Mouse (Mus musculus) forebrain, embryonic 15.5 days (tissue): ENCODE data around the gene Wrnip1. TPM values are rescaled to one million over a fixed set of nuclear protein-coding genes. Genes with fewer than 3 reads are reported as not detected.

Experiments
- ATAC-seq: fragments of 200-750 bp; cut with Nextera tagmentation; replicated peaks from 2 replicates; pipeline ENCODE4 v1.8.0; 2017; ENCODE audit warnings: mild to moderate bottlenecking, moderate TSS enrichment, moderate library complexity
- H3K27ac ChIP-seq: fragments of 300-500 bp; sonication (generic); replicated peaks from 2 replicates; pipeline ENCODE4 v1.5.1; 2015; ENCODE audit warnings: mild to moderate bottlenecking, inconsistent platforms
- H3K27me3 ChIP-seq: fragments of 300-500 bp; sonication (generic); 2 replicates; pipeline ENCODE4 v1.6.1; 2015; ENCODE audit warnings: inconsistent platforms
- H3K36me3 ChIP-seq: fragments of 300-500 bp; sonication (generic); 2 replicates; pipeline ENCODE4 v1.6.1; 2015; ENCODE audit warnings: mild to moderate bottlenecking, inconsistent platforms
- H3K4me1 ChIP-seq: fragments of 300-500 bp; sonication (generic); 2 replicates; pipeline ENCODE4 v1.6.1; 2015; ENCODE audit warnings: inconsistent platforms
- H3K4me2 ChIP-seq: fragments of 300-500 bp; sonication (generic); replicated peaks from 2 replicates; pipeline ENCODE4 v1.6.1; 2015; ENCODE audit warnings: mild to moderate bottlenecking, inconsistent platforms
- H3K4me3 ChIP-seq: fragments of 300-500 bp; sonication (generic); 2 replicates; pipeline ENCODE4 v1.5.1; 2015; ENCODE audit warnings: mild to moderate bottlenecking, inconsistent platforms
- H3K9ac ChIP-seq: fragments of 300-500 bp; sonication (generic); replicated peaks from 2 replicates; pipeline ENCODE4 v1.6.1; 2015; ENCODE audit warnings: mild to moderate bottlenecking, inconsistent platforms
- H3K9me3 ChIP-seq: fragments of 300-500 bp; sonication (generic); 2 replicates; pipeline ENCODE4 v1.6.1; 2016; ENCODE audit warnings: inconsistent platforms
- WGBS: fragments of 180-500 bp; shearing (Covaris S2); methylation state at CpG from one replicate; pipeline ENCODE4 v1.1.7; 2015; ENCODE audit warnings: mixed read lengths; 5-methylcytosine and 5-hydroxymethylcytosine counted together
- polyA plus RNA-seq: library from polyadenylated mRNA; unstranded; fragments of >200 nt; fragmentation: Nextera tagmentation; extraction: Ambion mirVana; gene quantifications from 2 replicates; pipeline ENCODE4 v1.2.1, GENCODE M21; 2015

Wrnip1 gene
- 37.6 and 39.3 TPM in 2 replicates for polyA plus RNA-seq

DNA sequence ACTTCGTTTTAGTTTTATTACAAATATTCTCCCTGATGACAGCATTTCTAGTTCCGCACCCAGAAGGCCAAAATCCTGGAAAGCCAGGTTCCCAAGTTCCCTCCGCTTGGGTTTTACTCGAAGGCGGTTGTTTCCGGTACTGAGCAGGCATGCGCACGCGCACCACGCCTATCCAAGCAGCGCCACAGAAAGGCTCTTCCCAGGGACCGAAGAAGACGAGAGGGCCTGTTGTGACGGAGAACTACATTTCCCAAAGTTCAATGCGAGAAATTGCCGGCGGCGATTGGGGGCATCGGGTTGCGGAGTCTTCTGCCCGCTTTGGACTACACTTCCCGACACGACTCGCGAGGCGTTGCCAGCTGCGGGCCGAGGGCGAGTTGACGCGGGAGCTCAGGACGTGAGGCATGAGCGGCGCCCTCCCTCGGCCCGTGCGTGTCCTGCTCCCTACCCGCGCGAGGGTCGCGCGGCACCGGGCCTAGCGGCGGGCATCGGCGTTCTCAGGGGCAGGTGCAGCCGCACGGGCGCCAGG lies at the start of gene Wrnip1:
Wrnip1 (plus strand) TSS at position 346 of the 529 bp plus-strand sequence.
- H3K9ac ChIP-seq = peak within 1 kb of the TSS; percentile 74
- peak within 1 kb of the TSS; percentile 64 for H3K4me3 ChIP-seq
- H3K9me3 ChIP-seq = no peaks in the 10 kb centered on the region
- H3K36me3 ChIP-seq = peaks cover 8% of the 10 kb centered on the region
- peak within 1 kb of the TSS; percentile 81 for H3K27ac ChIP-seq
- peak within 1 kb of the TSS; percentile 73 for H3K4me2 ChIP-seq
- H3K27me3 ChIP-seq = no peaks in the 10 kb centered on the region
- H3K4me1 ChIP-seq = peaks cover 32% of the 10 kb centered on the region
- WGBS = under 1% methylated on average over 51 of the region's 51 CpGs
- ATAC-seq = peak; percentile 98

DNA sequence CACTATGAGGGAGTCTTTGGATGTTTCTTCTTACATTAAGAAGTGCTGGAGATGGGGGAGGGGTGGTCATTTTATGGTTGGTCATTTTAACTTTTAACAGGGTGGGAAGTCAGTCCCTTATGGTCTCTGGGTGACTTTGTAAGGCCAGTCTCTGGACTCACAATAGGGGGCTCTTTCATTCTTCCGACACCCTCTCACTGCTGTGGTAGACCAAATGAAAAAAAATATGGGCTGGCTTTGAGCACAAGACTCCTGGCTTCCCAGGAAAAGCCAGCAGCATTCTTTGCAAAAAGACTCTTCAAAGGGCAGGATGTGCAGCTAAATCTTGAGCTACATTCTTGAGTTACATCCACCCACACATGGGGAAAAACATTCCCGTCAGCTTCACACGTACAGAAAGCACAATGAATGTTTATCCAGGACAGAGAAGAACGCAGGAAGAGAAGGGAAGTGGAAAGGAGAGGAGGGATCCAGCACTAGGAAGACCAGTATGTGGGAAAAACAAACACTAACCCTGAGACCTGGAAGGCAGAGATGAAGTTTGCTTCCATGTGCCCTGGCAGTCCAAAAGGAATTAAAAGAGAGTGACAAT lies 49.7 kb upstream of the Wrnip1 start:
- Histone ChIP-seq H3K4me3 (no peak overlapping the region), H3K27me3 (no peaks in the 10 kb centered on the region), H3K9ac (no peak overlapping the region), H3K4me2 (no peak overlapping the region), H3K9me3 (no peaks in the 10 kb centered on the region), H3K4me1 (no peaks in the 10 kb centered on the region), H3K36me3 (no peaks in the 10 kb centered on the region), H3K27ac (no peak overlapping the region)
- ATAC-seq = no peak
- WGBS = 65% methylated on average over 4 of the region's 4 CpGs

DNA sequence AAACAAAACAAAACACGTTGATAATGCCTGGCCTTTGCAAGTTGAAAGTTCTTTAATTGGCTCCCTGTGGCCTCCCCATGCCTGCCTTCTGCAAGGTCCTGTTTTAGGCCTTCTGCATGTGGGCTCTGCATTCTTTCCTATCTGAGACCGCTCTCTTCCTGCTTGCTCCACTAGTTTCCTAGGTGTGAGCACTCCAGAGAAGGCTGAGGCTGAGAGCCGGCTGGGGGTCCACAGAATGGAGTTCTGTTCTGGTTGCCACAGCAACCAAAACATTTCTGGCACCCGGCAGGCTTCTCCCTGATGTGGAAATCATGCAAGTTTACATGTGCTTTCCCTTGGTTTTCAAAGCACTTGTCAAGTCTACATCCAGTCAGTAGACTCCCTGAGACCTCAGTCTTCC lies 42.8 kb upstream of the Wrnip1 start:
- no peak overlapping the region; the same call in 1 of the 2 replicates for H3K27ac ChIP-seq
- WGBS = 1% methylated on average over 4 of the region's 4 CpGs
- ATAC-seq = peak; percentile 66; the same call in 1 of the 2 replicates

DNA sequence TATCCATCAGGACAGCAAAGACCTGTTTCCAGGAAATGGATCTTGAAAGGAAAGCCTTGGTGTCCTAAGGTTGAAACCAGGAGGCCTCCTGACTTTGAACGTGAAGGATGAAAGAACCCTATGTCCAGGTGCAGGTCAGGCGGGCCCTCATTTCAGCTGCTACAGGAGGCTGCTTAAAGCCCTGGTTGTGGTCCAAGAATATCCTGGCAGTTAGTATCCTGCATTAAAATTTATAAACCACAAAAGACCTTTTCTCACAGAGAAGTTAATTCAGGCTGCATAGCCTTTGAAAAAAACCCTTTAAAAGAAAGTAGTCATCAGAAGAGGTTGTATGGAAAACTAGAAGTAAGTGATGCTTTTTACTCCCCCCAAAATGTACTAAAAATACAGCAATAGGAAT lies 41.0 kb upstream of the Wrnip1 start:
- Histone ChIP-seq H3K27ac (no peak overlapping the region), H3K9me3 (no peaks in the 10 kb centered on the region), H3K36me3 (no peaks in the 10 kb centered on the region), H3K9ac (no peak overlapping the region), H3K4me1 (peaks cover 6% of the 10 kb centered on the region), H3K4me3 (no peak overlapping the region), H3K27me3 (no peaks in the 10 kb centered on the region), H3K4me2 (no peak overlapping the region)
- WGBS = 81% methylated on average over 2 of the region's 2 CpGs
- no peak for ATAC-seq

More for the DNA sequence above, 42.8 kb upstream of the Wrnip1 start:
- H3K4me2 ChIP-seq = no peak overlapping the region
- no peaks in the 10 kb centered on the region for H3K9me3 ChIP-seq
- H3K36me3 ChIP-seq = no peaks in the 10 kb centered on the region
- no peak overlapping the region for H3K4me3 ChIP-seq
- H3K4me1 ChIP-seq = peaks cover 6% of the 10 kb centered on the region
- no peaks in the 10 kb centered on the region for H3K27me3 ChIP-seq
- no peak overlapping the region for H3K9ac ChIP-seq

DNA sequence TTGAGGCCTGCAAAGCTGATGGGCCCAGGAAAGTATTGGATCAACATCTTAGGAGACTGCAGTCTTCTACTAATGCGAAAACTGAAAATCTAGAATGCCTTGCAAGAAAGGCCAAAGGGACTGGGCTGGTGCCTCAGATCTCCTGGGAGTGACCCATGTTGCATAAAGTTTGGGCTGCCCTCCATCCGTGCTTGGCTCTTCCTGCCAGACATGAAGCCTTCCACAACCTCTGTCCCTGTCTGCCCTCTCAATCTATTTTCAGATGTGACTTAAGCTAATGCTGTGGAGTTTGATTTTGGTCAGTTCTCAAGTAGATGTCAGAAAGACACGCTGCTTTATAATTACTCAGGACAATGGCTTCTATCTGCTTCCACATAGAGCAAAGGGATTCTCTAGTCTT lies 38.7 kb upstream of the Wrnip1 start:
- H3K4me2 ChIP-seq = no peak overlapping the region
- no peak overlapping the region for H3K4me3 ChIP-seq
- H3K36me3 ChIP-seq = no peaks in the 10 kb centered on the region
- H3K9me3 ChIP-seq = no peaks in the 10 kb centered on the region
- peaks cover 6% of the 10 kb centered on the region for H3K4me1 ChIP-seq
- H3K27me3 ChIP-seq = no peaks in the 10 kb centered on the region
- ATAC-seq = no peak
- H3K9ac ChIP-seq = no peak overlapping the region
- no peak overlapping the region for H3K27ac ChIP-seq
- 82% methylated on average over 3 of the region's 3 CpGs for WGBS

DNA sequence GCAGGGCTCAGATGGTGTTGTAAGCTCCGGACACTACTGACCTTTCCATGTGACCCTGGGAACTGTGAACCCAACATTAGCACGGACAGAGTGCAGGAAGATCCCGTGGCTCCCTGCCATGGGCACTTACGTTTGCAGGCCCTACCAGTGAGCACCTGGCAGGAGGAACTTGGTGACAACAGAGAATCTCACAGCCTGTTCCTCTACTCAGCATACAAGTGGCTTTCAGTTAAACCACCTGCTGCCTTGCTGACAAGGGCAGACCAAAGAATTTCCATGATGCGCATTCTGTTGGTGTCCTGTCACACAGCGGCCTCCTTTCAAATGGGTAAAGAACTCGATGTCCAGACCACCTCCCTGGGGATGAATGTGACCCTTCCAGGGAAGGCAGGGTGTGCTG lies 37.4 kb upstream of the Wrnip1 start:
- Histone ChIP-seq H3K4me3 (no peak overlapping the region), H3K4me2 (no peak overlapping the region), H3K27me3 (no peaks in the 10 kb centered on the region), H3K9ac (no peak overlapping the region), H3K36me3 (no peaks in the 10 kb centered on the region), H3K4me1 (no peaks in the 10 kb centered on the region), H3K27ac (no peak overlapping the region), H3K9me3 (no peaks in the 10 kb centered on the region)
- ATAC-seq = no peak
- 47% methylated on average over 7 of the region's 7 CpGs for WGBS

DNA sequence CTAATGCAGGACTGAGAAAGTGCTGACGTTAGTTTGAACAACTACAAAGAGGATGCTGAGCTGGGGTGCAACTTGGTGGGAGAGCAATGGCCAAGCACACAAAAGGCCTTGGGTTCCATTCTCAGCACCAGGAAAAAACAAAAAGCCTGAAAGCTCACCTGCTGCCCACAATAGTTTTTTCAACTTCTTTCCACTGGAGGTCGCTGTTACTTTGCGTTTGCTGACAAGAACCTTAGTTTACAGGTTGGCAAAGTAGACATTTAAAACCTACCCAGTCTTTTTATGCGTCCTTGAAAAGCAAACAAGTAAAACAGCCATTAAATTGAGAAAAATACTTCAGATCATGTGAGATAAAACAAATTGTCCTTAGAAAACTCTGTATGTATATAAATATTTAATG lies 33.7 kb upstream of the Wrnip1 start:
- no peaks in the 10 kb centered on the region for H3K4me1 ChIP-seq
- 14% methylated on average over 4 of the region's 4 CpGs for WGBS
- H3K27me3 ChIP-seq = no peaks in the 10 kb centered on the region
- H3K36me3 ChIP-seq = no peaks in the 10 kb centered on the region
- H3K4me2 ChIP-seq = no peak overlapping the region
- H3K9me3 ChIP-seq = no peaks in the 10 kb centered on the region
- no peak for ATAC-seq
- H3K27ac ChIP-seq = no peak overlapping the region
- no peak overlapping the region for H3K9ac ChIP-seq
- no peak overlapping the region for H3K4me3 ChIP-seq

DNA sequence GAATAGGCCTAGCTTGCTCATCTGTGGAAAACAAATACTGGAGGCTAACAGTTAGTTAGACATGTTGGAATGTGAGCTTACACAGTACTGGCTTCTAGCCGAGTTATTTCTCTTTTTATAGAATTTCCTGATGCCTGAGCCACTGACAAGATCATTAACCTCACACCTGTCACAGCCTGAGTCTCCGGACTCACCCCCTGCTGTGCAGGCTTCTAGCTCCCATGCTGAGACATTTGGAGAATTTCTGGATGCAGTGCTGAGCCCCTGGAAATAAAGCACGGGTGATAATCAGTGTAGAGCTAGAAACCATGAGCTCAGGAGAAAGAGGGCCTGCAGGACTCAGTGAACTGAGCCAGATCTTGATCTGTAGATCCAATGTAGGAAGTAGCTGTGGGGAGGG lies 31.9 kb upstream of the Wrnip1 start:
- WGBS = 18% methylated on average over 3 of the region's 3 CpGs
- Histone ChIP-seq H3K36me3 (no peaks in the 10 kb centered on the region), H3K9me3 (no peaks in the 10 kb centered on the region), H3K27me3 (no peaks in the 10 kb centered on the region), H3K4me3 (no peak overlapping the region), H3K4me1 (no peaks in the 10 kb centered on the region), H3K4me2 (no peak overlapping the region), H3K27ac (no peak overlapping the region), H3K9ac (no peak overlapping the region)
- no peak for ATAC-seq

DNA sequence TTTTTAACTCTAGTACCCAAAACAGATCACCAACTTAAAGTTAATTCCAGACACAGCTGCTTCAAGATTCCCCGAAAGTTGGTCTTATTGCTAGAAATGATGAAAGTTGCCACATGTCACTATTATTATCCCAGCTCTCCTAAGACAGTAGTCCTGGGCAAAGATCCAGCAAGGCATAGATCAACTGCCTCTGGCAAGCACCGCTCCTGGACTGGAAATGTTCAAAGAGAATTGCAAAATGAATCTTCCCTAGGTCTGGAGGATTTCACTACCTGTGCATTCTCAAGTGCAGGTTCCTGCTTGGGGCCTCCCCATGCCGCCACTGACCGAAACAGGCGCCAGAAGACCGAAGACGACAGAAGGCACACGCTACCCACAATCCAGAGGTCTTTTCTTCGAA lies 25.9 kb upstream of the Wrnip1 start:
- Histone ChIP-seq H3K27me3 (no peaks in the 10 kb centered on the region), H3K36me3 (no peaks in the 10 kb centered on the region), H3K9ac (no peak overlapping the region), H3K27ac (no peak overlapping the region), H3K4me2 (no peak overlapping the region), H3K4me1 (no peaks in the 10 kb centered on the region), H3K4me3 (no peak overlapping the region), H3K9me3 (no peaks in the 10 kb centered on the region)
- 92% methylated on average over 9 of the region's 9 CpGs for WGBS
- ATAC-seq = no peak

DNA sequence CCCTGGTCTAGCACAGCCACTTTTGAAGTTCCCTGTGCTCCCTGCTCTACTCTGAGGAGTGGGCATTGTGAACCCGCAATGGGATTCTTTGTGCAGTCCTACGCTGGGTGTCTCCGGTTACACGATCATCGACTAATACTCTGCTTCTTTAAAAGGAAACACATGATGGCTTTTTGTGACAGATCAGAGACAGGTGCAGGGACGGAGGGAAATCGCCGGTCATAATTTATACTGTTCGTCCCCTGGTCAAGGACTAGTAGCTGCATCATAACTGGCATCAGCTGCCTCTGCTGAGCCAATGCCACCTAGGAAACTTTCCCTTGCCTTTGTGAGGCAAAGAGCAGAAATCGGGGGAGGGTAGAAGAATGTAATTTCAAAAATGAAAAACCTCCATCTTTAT lies 25.5 kb upstream of the Wrnip1 start:
- H3K9me3 ChIP-seq = no peaks in the 10 kb centered on the region

DNA sequence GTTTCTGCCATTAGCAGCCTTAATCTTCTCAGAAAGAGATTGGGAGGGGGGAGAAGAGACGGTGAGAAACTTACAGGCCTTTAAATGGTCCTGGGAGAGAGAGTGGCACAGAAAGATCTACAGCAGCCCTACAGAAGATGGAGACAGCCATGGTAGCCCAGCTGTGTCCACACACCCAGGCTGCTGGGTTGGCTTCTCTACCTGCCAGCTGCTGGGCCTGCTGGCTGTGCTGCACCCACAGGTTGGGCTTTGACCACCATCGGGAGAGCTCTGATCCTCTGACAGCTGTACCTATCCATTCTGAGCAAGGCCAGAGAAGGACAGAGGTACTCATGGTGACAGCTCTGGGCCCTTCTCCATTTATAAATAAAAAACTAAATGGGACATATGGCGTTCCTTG lies 23.0 kb upstream of the Wrnip1 start:
- no peaks in the 10 kb centered on the region for H3K9me3 ChIP-seq
- WGBS = 65% methylated on average over 3 of the region's 3 CpGs
- no peak for ATAC-seq

More for the DNA sequence above, 25.5 kb upstream of the Wrnip1 start:
- H3K4me2 ChIP-seq = no peak overlapping the region
- no peak overlapping the region for H3K27ac ChIP-seq
- H3K4me1 ChIP-seq = no peaks in the 10 kb centered on the region
- ATAC-seq = no peak
- 93% methylated on average over 10 of the region's 10 CpGs for WGBS
- no peaks in the 10 kb centered on the region for H3K27me3 ChIP-seq
- no peak overlapping the region for H3K9ac ChIP-seq
- no peaks in the 10 kb centered on the region for H3K36me3 ChIP-seq
- no peak overlapping the region for H3K4me3 ChIP-seq

DNA sequence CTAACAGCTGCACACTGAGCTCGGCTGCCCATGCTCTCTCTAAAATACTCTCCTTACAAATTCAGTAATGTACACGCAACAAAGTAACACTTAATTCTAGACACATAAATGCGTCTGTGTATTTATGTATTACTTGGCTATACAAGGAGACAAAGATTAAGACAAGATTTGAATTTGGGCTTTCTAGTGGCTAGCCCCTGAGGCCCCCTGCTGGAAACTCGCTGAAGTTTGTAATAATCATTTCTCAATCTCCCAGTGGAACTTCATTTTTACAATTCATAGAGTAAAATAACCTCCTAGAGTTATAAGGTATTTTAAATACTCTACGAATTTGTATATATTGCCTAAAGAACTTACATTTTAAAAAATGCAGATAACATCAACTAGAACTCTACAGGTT lies 18.8 kb upstream of the Wrnip1 start:
- Histone ChIP-seq H3K4me1 (no peaks in the 10 kb centered on the region), H3K4me2 (no peak overlapping the region), H3K27ac (no peak overlapping the region), H3K9me3 (no peaks in the 10 kb centered on the region), H3K9ac (no peak overlapping the region), H3K4me3 (no peak overlapping the region), H3K27me3 (no peaks in the 10 kb centered on the region), H3K36me3 (no peaks in the 10 kb centered on the region)
- ATAC-seq = no peak
- WGBS = 68% methylated on average over 5 of the region's 5 CpGs

More for the DNA sequence above, 23.0 kb upstream of the Wrnip1 start:
- Histone ChIP-seq H3K4me3 (no peak overlapping the region), H3K27me3 (no peaks in the 10 kb centered on the region), H3K36me3 (no peaks in the 10 kb centered on the region), H3K27ac (no peak overlapping the region), H3K9ac (no peak overlapping the region), H3K4me2 (no peak overlapping the region), H3K4me1 (no peaks in the 10 kb centered on the region)

DNA sequence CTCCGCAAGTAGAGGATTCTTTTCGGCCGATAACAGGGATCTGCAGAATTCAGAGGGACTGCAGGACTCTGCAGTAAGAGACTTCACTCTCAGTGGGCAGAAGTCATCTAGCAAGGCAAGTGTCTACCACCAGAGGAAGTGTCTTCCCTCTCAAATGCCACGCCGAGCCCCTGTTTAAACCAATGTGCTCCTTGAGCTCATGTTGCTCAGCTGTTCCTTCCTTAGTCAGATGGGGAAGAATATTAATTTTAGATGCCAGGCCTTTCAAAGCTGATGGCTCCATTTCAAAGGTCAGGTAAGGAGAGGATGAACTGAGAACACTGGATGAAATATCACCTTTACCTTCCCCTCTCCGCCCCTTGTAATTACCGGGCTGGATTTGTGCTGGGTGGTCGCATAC lies 18.0 kb upstream of the Wrnip1 start, which contains the start of gene Mylk4:
Mylk4 (minus strand) TSS at position 139 of the 400 bp plus-strand sequence.
- no peaks in the 10 kb centered on the region for H3K36me3 ChIP-seq
- H3K9me3 ChIP-seq = no peaks in the 10 kb centered on the region
- ATAC-seq = no peak
- WGBS = 89% methylated on average over 8 of the region's 8 CpGs
- no peak within 1 kb of the TSS for H3K4me2 ChIP-seq
- no peak within 1 kb of the TSS for H3K9ac ChIP-seq
- no peak within 1 kb of the TSS for H3K27ac ChIP-seq
- H3K4me3 ChIP-seq = no peak within 1 kb of the TSS
- H3K27me3 ChIP-seq = no peaks in the 10 kb centered on the region
- no peaks in the 10 kb centered on the region for H3K4me1 ChIP-seq
